Mouse (Mus musculus): Measurements from ENCODE around the gene Wrap73. TPM values are rescaled to one million over a fixed set of nuclear protein-coding genes. Genes with fewer than 3 reads are reported as not detected.

Wrap73 gene
- polyA plus RNA-seq, 1 experiment from 2014 or later, result 38.6 TPM

DNA sequence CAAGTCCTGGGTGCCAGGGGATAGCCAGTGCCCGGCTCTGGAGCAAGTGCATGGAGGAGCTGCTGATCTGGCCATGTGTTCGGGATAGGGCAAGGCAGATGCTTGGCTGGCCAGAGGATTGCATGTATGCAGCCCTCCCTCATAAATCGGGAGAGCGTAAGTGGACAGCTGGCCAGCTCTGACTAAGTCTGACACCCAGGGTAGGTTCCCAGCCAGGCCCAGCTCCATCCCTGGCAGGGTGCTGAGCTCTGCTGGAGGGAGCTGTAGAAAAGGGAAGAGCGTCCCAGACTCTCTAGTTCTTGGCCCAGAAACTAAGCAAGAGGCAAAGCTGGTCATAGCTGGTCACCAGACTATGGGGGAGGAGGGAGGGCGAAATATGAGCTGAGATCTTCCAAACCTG, 66.9 kb downstream of the Wrap73 start:
- Histone ChIP-seq H3K9me3 (replicated peaks; ENCODE audit: control insufficient read depth, low read length) (no peaks in the 10 kb centered on the region), H3K27ac (ENCODE audit: low read length) (peak overlapping the region; percentile 70; the same call in 1 of the 2 replicates), H3K9ac (ENCODE audit: low read length) (no peak overlapping the region), H3K4me3 (replicated peaks; ENCODE audit: low read length) (no peak overlapping the region), H3K27me3 (ENCODE audit: control insufficient read depth, insufficient read depth, low read length) (no peaks in the 10 kb centered on the region), H3K36me3 (ENCODE audit: control insufficient read depth, insufficient read depth, low read length) (no peaks in the 10 kb centered on the region), H3K4me2 (ENCODE audit: low read depth, low read length) (no peak overlapping the region), H3K4me1 (ENCODE audit: control insufficient read depth, insufficient read depth, low read length) (peaks cover 18% of the 10 kb centered on the region; the same call in 1 of the 2 replicates)
- WGBS, result 65% methylated on average over 6 of the region's 6 CpGs
- peak; percentile 23; the same call in 1 of the 2 replicates for ATAC-seq (ENCODE audit: insufficient read depth, low FRiP score)

DNA sequence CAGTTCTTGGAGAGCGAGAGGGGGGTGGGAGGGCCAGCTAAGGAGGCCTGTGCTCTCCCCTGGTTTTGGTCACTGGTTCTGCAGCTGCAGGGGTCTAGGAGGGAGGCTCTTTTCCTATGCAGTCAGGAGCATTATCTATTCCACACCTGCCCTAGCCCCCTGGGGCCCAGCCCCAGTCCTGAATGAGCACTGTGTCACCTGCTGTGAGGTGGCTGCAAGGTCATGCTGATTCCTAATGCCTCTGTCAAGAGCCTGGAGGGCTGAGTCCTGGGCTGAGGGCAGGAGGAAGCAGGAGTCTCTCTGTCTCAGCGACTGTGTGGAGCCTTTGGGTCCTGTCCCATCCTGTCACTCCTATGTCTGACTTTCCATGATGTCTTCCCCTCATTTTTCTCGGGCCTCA, 67.7 kb downstream of the Wrap73 start:
- Histone ChIP-seq H3K27me3 (ENCODE audit: control insufficient read depth, insufficient read depth, low read length) (no peaks in the 10 kb centered on the region), H3K9ac (ENCODE audit: low read length) (no peak overlapping the region), H3K4me2 (ENCODE audit: low read depth, low read length) (no peak overlapping the region), H3K27ac (ENCODE audit: low read length) (peak overlapping the region; percentile 46), H3K4me3 (replicated peaks; ENCODE audit: low read length) (no peak overlapping the region), H3K36me3 (ENCODE audit: control insufficient read depth, insufficient read depth, low read length) (no peaks in the 10 kb centered on the region), H3K4me1 (ENCODE audit: control insufficient read depth, insufficient read depth, low read length) (peaks cover 20% of the 10 kb centered on the region; the same call in 1 of the 2 replicates), H3K9me3 (replicated peaks; ENCODE audit: control insufficient read depth, low read length) (no peaks in the 10 kb centered on the region)
- ATAC-seq (ENCODE audit: insufficient read depth, low FRiP score), result no peak; the same call in 1 of the 2 replicates
- WGBS, result 10% methylated on average over 3 of the region's 3 CpGs

DNA sequence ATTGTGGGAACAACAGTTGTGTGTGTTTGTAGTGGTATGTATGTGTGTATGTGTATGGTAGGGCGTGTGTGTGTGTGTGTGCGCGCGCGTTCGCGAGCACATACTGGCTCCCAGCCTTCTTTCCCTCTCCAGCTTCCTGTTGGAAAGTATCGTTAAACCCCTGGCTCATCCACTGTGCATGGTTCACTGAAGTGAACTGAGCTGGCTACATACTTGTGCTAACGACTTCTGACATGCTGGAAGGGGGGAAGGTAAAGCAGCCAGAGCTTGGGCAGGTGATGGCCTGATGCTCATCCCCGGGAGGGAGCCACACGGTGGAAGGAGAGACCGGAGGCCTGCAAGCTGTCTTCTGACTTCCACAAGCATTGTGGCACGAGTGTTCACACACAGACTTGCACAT, 69.3 kb downstream of the Wrap73 start:
- ATAC-seq (ENCODE audit: insufficient read depth, low FRiP score), result no peak
- no peak overlapping the region for H3K9ac ChIP-seq (ENCODE audit: low read length)
- H3K4me2 ChIP-seq (ENCODE audit: low read depth, low read length), result no peak overlapping the region
- 73% methylated on average over 13 of the region's 13 CpGs for WGBS
- H3K27ac ChIP-seq (ENCODE audit: low read length), result no peak overlapping the region
- H3K27me3 ChIP-seq (ENCODE audit: control insufficient read depth, insufficient read depth, low read length), result no peaks in the 10 kb centered on the region
- no peak overlapping the region for H3K4me3 ChIP-seq (replicated peaks; ENCODE audit: low read length)
- peaks cover 14% of the 10 kb centered on the region; the same call in 1 of the 2 replicates for H3K4me1 ChIP-seq (ENCODE audit: control insufficient read depth, insufficient read depth, low read length)
- no peaks in the 10 kb centered on the region for H3K9me3 ChIP-seq (replicated peaks; ENCODE audit: control insufficient read depth, low read length)
- no peaks in the 10 kb centered on the region for H3K36me3 ChIP-seq (ENCODE audit: control insufficient read depth, insufficient read depth, low read length)

DNA sequence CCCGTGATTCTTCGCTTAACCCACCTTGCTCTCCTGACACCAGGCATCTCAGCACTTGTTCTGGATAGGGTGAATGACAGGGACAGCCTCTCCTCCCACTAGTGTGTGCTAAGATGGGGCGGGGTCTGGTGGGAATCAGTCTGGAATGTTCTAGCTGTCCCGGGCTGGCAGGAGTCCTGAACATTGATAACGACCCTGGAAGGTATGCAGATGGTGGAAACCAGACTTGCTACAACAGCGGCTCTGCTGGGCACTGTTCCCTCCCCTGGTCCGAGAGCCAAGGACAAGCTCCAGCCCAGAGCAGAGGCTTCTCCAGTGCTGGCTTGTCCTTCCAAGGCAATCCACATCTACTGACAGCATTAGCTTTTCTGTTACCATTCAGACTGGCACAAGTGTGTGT, 71.4 kb downstream of the Wrap73 start:
- Histone ChIP-seq H3K27me3 (ENCODE audit: control insufficient read depth, insufficient read depth, low read length) (no peaks in the 10 kb centered on the region), H3K9ac (ENCODE audit: low read length) (no peak overlapping the region), H3K9me3 (replicated peaks; ENCODE audit: control insufficient read depth, low read length) (no peaks in the 10 kb centered on the region), H3K4me1 (ENCODE audit: control insufficient read depth, insufficient read depth, low read length) (peaks cover 14% of the 10 kb centered on the region; the same call in 1 of the 2 replicates), H3K27ac (ENCODE audit: low read length) (0 out of 2 replicates have a peak overlapping the region, but pooled peaks have one; percentile 17), H3K4me2 (ENCODE audit: low read depth, low read length) (no peak overlapping the region), H3K36me3 (ENCODE audit: control insufficient read depth, insufficient read depth, low read length) (no peaks in the 10 kb centered on the region), H3K4me3 (replicated peaks; ENCODE audit: low read length) (no peak overlapping the region)
- whole genome bisulfite sequencing, result 47% methylated on average over 7 of the region's 7 CpGs
- peak; percentile 19; the same call in 1 of the 2 replicates for ATAC-seq (ENCODE audit: insufficient read depth, low FRiP score)

DNA sequence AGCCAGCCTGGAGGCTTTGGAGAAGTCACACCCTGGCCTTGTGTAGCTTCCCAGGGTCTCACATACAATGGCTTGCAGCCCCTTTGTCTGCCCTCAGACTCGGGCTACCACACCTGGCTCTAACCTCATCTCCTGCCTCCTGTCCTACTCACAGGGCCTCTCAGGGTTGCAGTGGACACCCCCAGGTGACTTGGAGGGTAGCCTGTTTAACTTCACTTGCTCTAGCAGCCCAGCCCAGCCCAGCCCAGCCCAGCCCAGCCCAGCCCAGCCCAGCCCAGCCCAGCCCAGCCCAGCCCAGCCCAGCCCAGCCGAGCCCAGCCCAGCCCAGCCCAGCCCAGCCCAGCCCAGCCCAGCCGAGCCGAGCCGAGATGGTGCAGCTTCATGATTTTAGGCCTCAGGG, 71.9 kb downstream of the Wrap73 start:
- WGBS, result 6% methylated on average over 5 of the region's 5 CpGs
- no peak overlapping the region for H3K9ac ChIP-seq (ENCODE audit: low read length)
- H3K4me2 ChIP-seq (ENCODE audit: low read depth, low read length), result no peak overlapping the region
- peaks cover 14% of the 10 kb centered on the region; the same call in 1 of the 2 replicates for H3K4me1 ChIP-seq (ENCODE audit: control insufficient read depth, insufficient read depth, low read length)
- H3K36me3 ChIP-seq (ENCODE audit: control insufficient read depth, insufficient read depth, low read length), result no peaks in the 10 kb centered on the region
- H3K4me3 ChIP-seq (replicated peaks; ENCODE audit: low read length), result no peak overlapping the region
- H3K27ac ChIP-seq (ENCODE audit: low read length), result 0 out of 2 replicates have a peak overlapping the region, but pooled peaks have one; percentile 17
- no peaks in the 10 kb centered on the region for H3K27me3 ChIP-seq (ENCODE audit: control insufficient read depth, insufficient read depth, low read length)
- peak; percentile 41; the same call in 1 of the 2 replicates for ATAC-seq (ENCODE audit: insufficient read depth, low FRiP score)
- H3K9me3 ChIP-seq (replicated peaks; ENCODE audit: control insufficient read depth, low read length), result no peaks in the 10 kb centered on the region

Other genes with a start within 250 kb of the Wrap73 start
- 62.9 and 65.2 TPM in 2 replicates for gene A430005L14Rik, start 185.1 kb upstream of the Wrap73 start, polyA plus RNA-seq (2015; fragmentation: Nextera tagmentation; extraction: Ambion mirVana)
- 12.4 and 12.8 TPM in 2 replicates for gene Dffb, start 167.2 kb upstream of the Wrap73 start, polyA plus RNA-seq (2015; fragmentation: Nextera tagmentation; extraction: Ambion mirVana)
- 12.0 and 13.9 TPM in 2 replicates for gene Cep104, start 167.2 kb upstream of the Wrap73 start, polyA plus RNA-seq (2015; fragmentation: Nextera tagmentation; extraction: Ambion mirVana)
- 8.6 and 10.9 TPM in 2 replicates for gene Lrrc47, start 130.6 kb upstream of the Wrap73 start, polyA plus RNA-seq (2015; fragmentation: Nextera tagmentation; extraction: Ambion mirVana)
- gene Smim1, start 116.1 kb upstream of the Wrap73 start, polyA plus RNA-seq (2015; fragmentation: Nextera tagmentation; extraction: Ambion mirVana), result 58.7 and 63.0 TPM in 2 replicates
- gene Ccdc27, start 99.7 kb upstream of the Wrap73 start, polyA plus RNA-seq (2015; fragmentation: Nextera tagmentation; extraction: Ambion mirVana), result not detected in 2 replicates
- gene Trp73, start 2.2 kb upstream of the Wrap73 start, polyA plus RNA-seq (2015; fragmentation: Nextera tagmentation; extraction: Ambion mirVana), result 0.96 and 1.6 TPM in 2 replicates
- gene Tprgl, start 18.3 kb downstream of the Wrap73 start, polyA plus RNA-seq (2015; fragmentation: Nextera tagmentation; extraction: Ambion mirVana), result 122 and 126 TPM in 2 replicates
- 25.2 and 25.6 TPM in 2 replicates for gene Megf6, start 28.4 kb downstream of the Wrap73 start, polyA plus RNA-seq (2015; fragmentation: Nextera tagmentation; extraction: Ambion mirVana)
- gene Arhgef16, start 159.3 kb downstream of the Wrap73 start, polyA plus RNA-seq (2015; fragmentation: Nextera tagmentation; extraction: Ambion mirVana), result 36.2 and 41.2 TPM in 2 replicates
- not detected in 2 replicates for gene B230104I21Rik, start 193.8 kb downstream of the Wrap73 start, polyA plus RNA-seq (2015; fragmentation: Nextera tagmentation; extraction: Ambion mirVana)